Mouse (Mus musculus) layer of hippocampus, adult 9-10 months (tissue): ENCODE measurements around the gene Abhd5.

Experiments
- DNase-seq: peaks from one replicate; pipeline ENCODE4 v3.0.0; 2022; ENCODE audit warnings: low spot score

Gene Abhd5

DNA sequence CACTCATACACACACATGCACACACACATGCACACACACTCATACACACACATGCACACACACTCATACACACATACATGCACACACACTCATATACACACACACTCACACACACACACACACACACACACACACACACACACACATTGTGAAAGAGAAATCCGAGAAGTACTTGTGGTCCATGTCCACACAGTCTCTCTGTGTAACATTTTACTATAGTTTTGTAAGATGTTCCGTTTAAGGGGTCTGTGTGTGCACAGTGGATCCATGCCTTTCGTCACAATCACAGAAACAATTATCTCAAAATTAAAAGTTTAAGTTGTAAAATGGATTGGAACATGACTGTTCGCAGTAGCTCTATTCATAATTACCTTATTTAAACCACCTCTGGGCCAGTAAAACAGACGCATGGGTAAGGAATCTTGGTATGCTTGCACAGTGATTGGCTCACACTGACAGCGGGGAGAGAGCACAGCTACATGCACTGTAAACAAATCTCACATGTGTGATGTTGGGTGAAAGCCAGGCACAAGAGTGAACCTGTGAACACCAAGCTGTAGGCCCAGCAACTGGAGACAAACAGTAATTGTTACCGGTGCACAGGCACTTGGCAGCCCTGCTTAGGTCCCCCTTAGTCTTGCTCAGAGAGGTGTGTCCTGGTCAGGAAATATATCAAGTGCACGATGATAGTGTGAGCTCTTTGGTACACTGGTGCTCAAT, 63.8 kb downstream of the Abhd5 start:
- DNase-seq = no peak

GRCm38 (mm10) chr9:122416617-122417016, 65.2 kb downstream of the Abhd5 start:
- DNase-seq = no peak

GRCm38 (mm10) chr9:122420195-122420756, 68.9 kb downstream of the Abhd5 start:
- DNase-seq = no peak

- DNase-seq = peak; percentile 75
These were observed 69.7 kb downstream of the Abhd5 start for GRCm38 (mm10) chr9:122420772-122421764.

- DNase-seq = no peak
These were observed 70.5 kb downstream of the Abhd5 start for GRCm38 (mm10) chr9:122421911-122422310.

- no peak for DNase-seq
These were observed 71.3 kb downstream of the Abhd5 start for GRCm38 (mm10) chr9:122422706-122423105.

DNA sequence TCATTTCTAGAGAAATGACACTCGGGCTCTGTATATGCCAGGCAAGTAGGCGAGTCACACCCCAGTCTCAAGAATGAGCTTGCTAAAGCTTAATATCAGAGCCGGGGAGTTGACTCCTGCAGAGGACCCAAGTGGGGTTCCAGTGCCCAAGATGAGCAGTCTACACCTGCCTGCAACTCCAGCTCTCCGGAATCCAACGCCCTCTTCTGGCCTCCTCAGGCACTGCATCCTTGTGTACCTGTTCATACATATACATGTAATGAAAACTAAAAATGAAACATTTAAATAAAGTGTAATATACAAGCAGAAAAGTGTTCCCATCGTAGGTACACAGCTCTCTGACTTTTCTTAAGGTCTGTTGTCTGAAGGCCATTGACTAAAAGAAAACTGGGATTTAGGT, 71.7 kb downstream of the Abhd5 start:
- DNase-seq = no peak

DNA sequence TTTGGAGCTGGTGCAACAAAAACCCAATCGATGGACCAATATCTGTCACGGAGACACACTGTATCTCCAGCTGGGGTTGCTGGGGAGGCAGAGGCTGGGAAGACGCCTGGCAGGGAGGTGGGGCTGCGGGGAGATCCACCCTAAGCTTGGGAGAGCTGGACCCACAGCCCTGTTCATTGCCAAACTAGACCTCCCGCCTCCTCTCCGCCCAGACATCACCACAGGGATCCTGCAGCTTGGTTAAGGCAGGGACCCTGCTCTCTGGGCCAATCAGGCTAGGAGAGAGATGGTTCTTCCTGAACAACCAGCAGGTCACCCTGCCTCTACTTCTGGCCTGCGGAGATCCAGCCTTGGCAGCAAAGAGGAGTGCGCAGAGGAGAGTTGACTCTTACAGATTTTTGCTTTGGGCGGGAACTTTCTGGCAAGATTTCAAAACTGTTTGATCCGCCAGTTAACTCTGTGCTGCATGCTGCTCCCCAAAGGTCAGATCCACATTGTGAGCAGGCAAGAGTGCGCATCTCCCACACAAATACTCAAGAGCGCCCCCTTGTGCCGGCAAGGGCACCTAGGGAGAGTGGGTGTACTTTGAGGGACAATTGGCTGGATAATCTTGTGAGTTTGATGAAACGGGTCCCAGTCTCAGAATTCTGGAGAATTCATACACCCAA, 73.7 kb downstream of the Abhd5 start:
- no peak for DNase-seq

GRCm38 (mm10) chr9:122429058-122429649, 77.7 kb downstream of the Abhd5 start:
- DNase-seq = no peak

GRCm38 (mm10) chr9:122429685-122430084, 78.3 kb downstream of the Abhd5 start:
- DNase-seq = no peak
